Mouse (Mus musculus) frontal cortex, postnatal 36 days (tissue): ENCODE measurements around the gene Plekho1.
"Not testable (repeated sequence)": the region's sequence is repeated elsewhere in the genome, so short reads cannot be mapped to it uniquely, and the experiment has no call there.

Experiments
- DNase-seq, 2 experiments: peaks; one replicate each; pipeline ENCODE4 v3.0.0; 2022; ENCODE audit warnings: low spot score in 2 of 2

Gene Plekho1

GRCm38 (mm10) chr3:95995802-95996428 is at the start of gene Plekho1:
Gene Plekho1 (minus strand): TSS chr3:95996001.
- peak; percentile 68 to 74 for DNase-seq

DNA sequence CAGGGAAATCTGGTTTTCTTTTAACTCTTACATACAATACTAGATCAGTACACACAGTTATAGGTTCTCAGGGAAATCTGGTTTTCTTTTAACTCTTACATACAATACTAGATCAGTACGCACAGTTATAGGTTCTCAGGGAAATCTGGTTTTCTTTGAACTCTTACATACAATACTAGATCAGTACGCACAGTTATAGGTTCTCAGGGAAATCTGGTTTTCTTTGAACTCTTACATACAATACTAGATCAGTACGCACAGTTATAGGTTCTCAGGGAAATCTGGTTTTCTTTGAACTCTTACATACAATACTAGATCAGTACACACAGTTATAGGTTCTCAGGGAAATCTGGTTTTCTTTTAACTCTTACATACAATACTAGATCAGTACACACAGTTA is 48.8 kb upstream of the Plekho1 start:
- DNase-seq, result not testable (repeated sequence)

- DNase-seq, result no peak
Measured at GRCm38 (mm10) chr3:96043104-96043503, 47.3 kb upstream of the Plekho1 start.

DNA sequence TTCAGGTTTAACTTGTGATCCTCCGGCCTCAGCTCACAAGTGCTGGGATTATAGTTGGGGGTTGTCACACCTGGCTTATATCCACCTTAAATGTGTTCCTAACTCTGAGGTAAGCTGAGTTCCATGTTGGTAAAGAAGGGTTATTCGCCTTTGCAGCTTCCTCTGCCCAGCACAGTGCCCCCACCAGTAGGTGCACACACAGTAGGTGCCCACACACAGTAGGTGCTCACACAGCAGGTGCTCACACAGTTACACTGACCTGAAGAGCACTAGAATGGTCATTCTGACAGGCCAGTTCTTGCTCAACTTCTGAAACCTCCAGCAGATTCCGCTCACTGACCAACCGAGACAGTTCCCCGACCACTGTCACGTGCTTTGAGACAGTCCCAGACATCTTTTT is 45.3 kb upstream of the Plekho1 start:
- no peak for DNase-seq

- DNase-seq, result no peak
Measured at GRCm38 (mm10) chr3:96040663-96041006, 44.8 kb upstream of the Plekho1 start.

GRCm38 (mm10) chr3:96039857-96040662 is 44.3 kb upstream of the Plekho1 start:
- DNase-seq, result peak; percentile 35 to 51

DNA sequence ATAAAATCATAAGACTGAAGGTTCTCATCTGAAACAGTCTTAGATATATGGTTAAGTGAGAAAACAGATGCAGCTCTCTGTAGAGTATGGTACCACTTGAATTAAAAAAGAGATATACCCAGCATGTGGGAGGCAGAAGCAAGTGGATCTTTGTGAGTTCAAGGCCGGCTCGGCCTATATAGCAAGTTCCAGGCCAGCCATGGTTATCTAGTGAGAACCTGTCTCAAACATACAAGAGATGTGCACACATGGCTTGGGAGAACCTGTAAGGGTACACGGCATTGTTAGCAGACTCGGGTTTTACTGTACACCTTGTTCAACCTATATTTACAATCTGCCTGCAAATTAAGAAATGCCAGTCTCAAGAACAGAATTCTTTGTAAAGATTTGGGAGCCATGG is 43.0 kb upstream of the Plekho1 start:
- no peak for DNase-seq

DNA sequence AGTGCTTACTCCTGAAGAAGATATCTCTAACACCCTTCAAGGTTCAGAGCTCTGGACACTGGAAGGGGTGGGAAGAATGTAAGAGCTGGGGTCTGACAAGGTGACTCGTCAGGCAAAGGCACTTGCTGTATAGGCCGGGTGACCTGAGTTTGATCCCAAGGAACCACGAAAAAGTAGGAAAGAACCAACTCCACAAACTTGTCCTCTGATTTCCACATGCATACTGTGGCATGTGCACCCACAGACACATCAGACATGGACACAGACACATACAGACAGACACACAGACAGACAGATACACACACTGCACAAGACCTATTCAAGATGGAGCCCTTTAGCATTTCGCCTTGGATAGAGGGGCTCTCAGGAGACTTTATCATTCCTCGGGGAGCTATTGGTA is 42.4 kb upstream of the Plekho1 start:
- no peak for DNase-seq

DNA sequence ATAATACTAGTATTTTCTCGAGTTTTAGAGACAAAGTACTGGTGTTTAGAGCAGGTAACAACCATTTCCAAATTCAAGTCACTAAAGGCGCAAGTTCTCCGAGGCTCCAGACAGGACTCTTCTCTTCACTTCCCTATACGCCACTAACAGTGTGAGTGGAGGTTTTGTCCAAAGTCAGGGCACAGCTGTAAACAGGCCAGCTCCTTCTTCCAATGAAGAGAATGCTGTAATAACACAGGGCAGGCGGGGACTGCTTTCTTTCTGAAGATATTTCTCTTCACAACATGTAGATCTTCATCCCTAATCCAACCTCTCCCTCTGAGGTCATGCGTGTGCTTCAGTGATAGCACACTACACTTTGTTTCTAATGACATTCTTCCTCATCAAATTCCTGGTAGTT is 41.0 kb upstream of the Plekho1 start:
- no peak for DNase-seq

DNA sequence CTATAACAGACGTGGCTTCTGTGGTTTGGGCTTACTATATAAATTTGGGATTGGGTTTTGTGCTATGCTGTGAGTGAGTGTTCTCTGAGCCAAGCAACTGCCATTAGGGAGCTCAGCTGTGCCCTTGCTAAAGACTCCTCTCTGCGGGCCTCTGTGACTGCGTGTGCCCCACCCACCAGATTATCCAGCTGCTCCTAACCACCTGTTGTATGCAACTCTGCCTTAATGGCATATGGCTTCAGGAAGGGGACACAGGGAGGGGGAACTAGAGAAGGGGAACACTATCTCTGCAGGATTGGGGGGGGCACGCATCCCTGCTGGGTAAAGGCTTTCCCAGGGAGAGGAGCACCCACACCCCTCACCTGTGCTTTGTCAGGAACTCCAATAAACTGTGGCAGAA is 37.2 kb upstream of the Plekho1 start:
- DNase-seq, result no peak

- no peak for DNase-seq
Measured at GRCm38 (mm10) chr3:96032652-96033017, 36.8 kb upstream of the Plekho1 start.

- no peak for DNase-seq
Measured at GRCm38 (mm10) chr3:96031991-96032651, 36.3 kb upstream of the Plekho1 start.

- no peak for DNase-seq
Measured at GRCm38 (mm10) chr3:96029766-96030165, 34.0 kb upstream of the Plekho1 start.

DNA sequence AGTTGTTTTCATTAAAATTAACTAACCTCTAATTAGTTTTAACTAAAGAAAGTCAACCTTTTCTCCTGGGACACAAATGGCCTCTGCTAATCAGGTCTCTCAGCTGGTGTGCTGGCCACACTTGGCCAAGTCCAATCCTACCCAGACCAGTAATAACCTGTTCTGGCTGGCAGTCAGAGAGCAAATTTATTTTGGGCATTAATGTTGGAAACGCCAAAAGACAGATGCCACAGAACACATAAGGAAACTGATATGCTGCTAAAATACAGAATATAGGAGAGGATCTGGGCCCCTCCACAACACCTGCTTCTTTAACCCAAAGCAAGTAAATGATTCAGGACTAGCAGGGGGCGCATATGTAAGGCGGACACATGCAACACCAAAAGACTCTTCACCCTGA is 33.5 kb upstream of the Plekho1 start:
- DNase-seq, result no peak

DNA sequence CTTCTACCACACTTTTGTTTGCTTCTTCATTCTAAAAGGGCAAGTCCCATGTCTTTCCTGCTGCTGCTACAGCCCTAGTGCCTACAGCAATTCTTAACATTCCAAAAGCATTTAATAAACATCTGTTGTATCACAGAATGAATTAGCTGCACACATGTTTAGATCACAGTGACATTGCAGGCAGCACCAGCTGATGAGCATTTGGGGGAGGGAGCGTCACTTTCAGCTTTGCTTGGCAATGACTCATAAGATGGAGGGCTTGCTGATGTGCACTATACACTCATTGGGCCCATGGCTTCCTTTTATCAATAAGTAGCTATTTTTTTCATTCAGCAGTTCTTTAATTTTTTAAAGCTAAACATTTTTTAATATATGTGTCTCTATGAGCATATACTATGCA is 32.1 kb upstream of the Plekho1 start:
- no peak for DNase-seq

GRCm38 (mm10) chr3:96027145-96027544 is 31.3 kb upstream of the Plekho1 start:
- DNase-seq, result no peak

DNA sequence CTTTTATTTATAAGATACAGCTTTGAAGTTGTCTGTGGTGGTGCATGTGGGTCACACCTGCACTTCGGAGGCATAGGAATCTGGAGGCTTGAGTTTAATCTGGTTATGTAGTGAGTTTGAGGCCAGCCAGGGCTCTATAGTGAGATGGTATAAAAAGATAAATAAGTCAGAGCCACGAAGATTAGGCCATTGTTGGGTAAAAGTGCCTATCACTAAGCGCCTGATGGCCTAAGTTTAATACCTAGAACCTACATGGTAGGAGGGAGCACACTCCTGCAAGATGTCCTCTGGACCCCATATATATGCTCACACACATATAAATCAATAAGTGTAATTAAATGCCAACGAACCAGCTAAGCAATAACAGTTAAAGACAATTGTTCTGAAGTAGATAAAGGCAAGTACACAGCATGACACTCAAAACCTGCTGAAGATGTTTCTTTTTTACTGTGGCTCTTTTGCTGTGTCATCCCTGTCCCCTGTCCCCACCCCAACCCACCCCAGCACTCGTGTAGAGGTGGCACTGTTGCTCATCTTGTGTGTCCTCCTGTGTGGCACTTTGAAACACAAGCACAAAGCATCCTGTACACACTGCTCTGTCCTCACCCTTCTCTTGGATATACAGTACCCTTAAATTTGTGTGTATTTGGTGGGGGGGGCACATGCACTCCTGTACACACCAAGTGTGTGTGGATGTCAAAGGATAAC is 25.8 kb upstream of the Plekho1 start:
- no peak for DNase-seq

- no peak for DNase-seq
Measured at GRCm38 (mm10) chr3:96020735-96021134, 24.9 kb upstream of the Plekho1 start.

GRCm38 (mm10) chr3:96017461-96017860 is 21.7 kb upstream of the Plekho1 start:
- DNase-seq, result no peak

GRCm38 (mm10) chr3:96016257-96016889 is 20.6 kb upstream of the Plekho1 start:
- no peak for DNase-seq

GRCm38 (mm10) chr3:96015681-96016080 is 19.9 kb upstream of the Plekho1 start:
- DNase-seq, result no peak

DNA sequence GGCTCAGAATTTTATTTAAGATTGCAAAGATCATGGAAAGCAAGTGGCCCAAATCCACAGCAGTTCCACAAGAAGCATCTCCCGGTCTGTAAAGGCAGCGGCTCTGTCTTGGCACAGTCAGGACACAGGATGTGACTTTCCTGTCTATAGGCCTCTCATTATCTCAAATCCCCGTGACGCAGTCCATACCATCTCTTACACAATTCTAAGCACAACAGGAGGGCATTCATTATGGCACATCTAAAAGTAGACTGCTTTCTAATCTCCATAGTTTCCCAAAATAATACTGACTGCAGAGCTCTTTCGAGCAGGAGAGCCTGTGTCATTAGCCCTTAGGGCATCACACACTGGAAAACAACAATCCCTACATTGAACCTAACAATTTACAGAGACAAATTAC is 17.0 kb upstream of the Plekho1 start:
- DNase-seq, result no peak
